Mouse (Mus musculus) limb, embryonic 14.5 days (tissue): Measurements from ENCODE around the gene Trpc1. TPM values are rescaled to one million over a fixed set of nuclear protein-coding genes. Genes with fewer than 3 reads are reported as not detected.

Source experiments
- ATAC-seq: fragments of 200-750 bp; cut with Nextera tagmentation; 2 replicates; pipeline ENCODE4 v1.8.0; 2017; ENCODE audit warnings: low read depth, moderate number of reproducible peaks, moderate TSS enrichment; ENCODE audit not compliant: low FRiP score
- DNase-seq: peaks from one replicate; pipeline ENCODE4 v3.0.0-alpha.2; 2015; ENCODE audit warnings: low spot score
- H3K27ac ChIP-seq: fragments of 300-500 bp; sonication (generic); replicated peaks from 2 replicates; pipeline ENCODE4 v1.5.1; 2014; ENCODE audit warnings: low read depth, mild to moderate bottlenecking, low read length, moderate library complexity, mixed read lengths
- H3K27me3 ChIP-seq: fragments of 300-500 bp; sonication (generic); 2 replicates; pipeline ENCODE4 v1.6.1; 2014; ENCODE audit warnings: low read length, mixed read lengths; ENCODE audit not compliant: control insufficient read depth, insufficient read depth
- H3K36me3 ChIP-seq: fragments of 300-500 bp; sonication (generic); 2 replicates; pipeline ENCODE4 v1.6.1; 2014; ENCODE audit warnings: mild to moderate bottlenecking, low read length, moderate library complexity, mixed read lengths; ENCODE audit not compliant: control insufficient read depth, insufficient read depth
- H3K4me1 ChIP-seq: fragments of 300-500 bp; sonication (generic); 2 replicates; pipeline ENCODE4 v1.6.1; 2014; ENCODE audit warnings: antibody characterized with exemption, low read length, mixed read lengths; ENCODE audit not compliant: control insufficient read depth, insufficient read depth
- H3K4me2 ChIP-seq: fragments of 300-500 bp; sonication (generic); replicated peaks from 2 replicates; pipeline ENCODE4 v1.6.1; 2014; ENCODE audit warnings: low read depth, mild to moderate bottlenecking, low read length, moderate library complexity; ENCODE audit not compliant: severe bottlenecking
- H3K4me3 ChIP-seq: fragments of 300-500 bp; sonication (generic); replicated peaks from 2 replicates; pipeline ENCODE4 v1.5.1; 2014; ENCODE audit warnings: low read length
- H3K9ac ChIP-seq: fragments of 300-500 bp; sonication (generic); 2 replicates; pipeline ENCODE4 v1.6.1; 2014; ENCODE audit warnings: mild to moderate bottlenecking, low read depth, low read length, moderate library complexity; ENCODE audit not compliant: severe bottlenecking
- H3K9me3 ChIP-seq: fragments of 300-500 bp; sonication (generic); 2 replicates; pipeline ENCODE4 v1.6.1; 2016; ENCODE audit warnings: low read length; ENCODE audit not compliant: control insufficient read depth
- POLR2A ChIP-seq: fragments of 200-500 bp; IDR thresholded peaks from 2 replicates; pipeline ENCODE4 v1.8.0; 2012; ENCODE audit warnings: inconsistent platforms, mild to moderate bottlenecking, moderate library complexity, borderline replicate concordance; ENCODE audit not compliant: insufficient read depth, insufficient read length; ENCODE audit errors: extremely low read depth
- WGBS: fragments of 180-500 bp; shearing (Covaris S2); extraction: QIAGEN DNeasy Blood & Tissue Kit; methylation state at CpG from one replicate; pipeline ENCODE4 v1.1.7; 2014; 5-methylcytosine and 5-hydroxymethylcytosine counted together
- polyA plus RNA-seq, 2 experiments: library from polyadenylated mRNA; depleted of rRNA in 1 of 2; stranded (reverse) in 1 of 2; unstranded in 1 of 2; fragments of >200 nt; fragmentation: Nextera tagmentation in 1 of 2; extraction: Ambion mirVana in 1 of 2; gene quantifications; 2 replicates each; pipeline versions ENCODE4 v1.2.1 to v1.2.3; 2012 to 2014

The Trpc1 gene
- polyA plus RNA-seq, 2 experiments, result 2.9 to 3.6 TPM

GRCm38 (mm10) chr9:95675064-95675699, 75.0 kb downstream of the Trpc1 start:
- no peaks in the 10 kb centered on the region for H3K27me3 ChIP-seq
- ATAC-seq (no peak), DNase-seq (peak; percentile 36)
- H3K4me2 ChIP-seq, result no peak overlapping the region
- no peaks in the 10 kb centered on the region for H3K36me3 ChIP-seq
- H3K9ac ChIP-seq, result no peak overlapping the region
- H3K4me3 ChIP-seq, result no peak overlapping the region
- no peaks in the 10 kb centered on the region for H3K4me1 ChIP-seq
- H3K27ac ChIP-seq, result no peak overlapping the region
- no peak for TF ChIP-seq POLR2A
- H3K9me3 ChIP-seq, result no peaks in the 10 kb centered on the region
- 82% methylated on average over 9 of the region's 9 CpGs for WGBS

GRCm38 (mm10) chr9:95672760-95673159, 77.4 kb downstream of the Trpc1 start:
- H3K9me3 ChIP-seq, result no peaks in the 10 kb centered on the region
- 83% methylated on average over 6 of the region's 6 CpGs for whole genome bisulfite sequencing
- no peak overlapping the region for H3K4me3 ChIP-seq
- no peaks in the 10 kb centered on the region for H3K27me3 ChIP-seq
- H3K36me3 ChIP-seq, result no peaks in the 10 kb centered on the region
- no peak overlapping the region for H3K27ac ChIP-seq
- no peak for TF ChIP-seq POLR2A
- ATAC-seq (no peak), DNase-seq (no peak)
- H3K4me1 ChIP-seq, result 0 out of 2 replicates have a peak, but pooled peaks cover 3% of the 10 kb centered on the region
- H3K4me2 ChIP-seq, result no peak overlapping the region
- no peak overlapping the region for H3K9ac ChIP-seq

- no peaks in the 10 kb centered on the region for H3K36me3 ChIP-seq
- ATAC-seq, result no peak
- no peaks in the 10 kb centered on the region for H3K27me3 ChIP-seq
- no peak for DNase-seq
- no peak overlapping the region for H3K27ac ChIP-seq
- no peak overlapping the region for H3K9ac ChIP-seq
- H3K4me3 ChIP-seq, result no peak overlapping the region
- H3K9me3 ChIP-seq, result no peaks in the 10 kb centered on the region
- H3K4me1 ChIP-seq, result 0 out of 2 replicates have a peak, but pooled peaks cover 3% of the 10 kb centered on the region
- H3K4me2 ChIP-seq, result no peak overlapping the region
- WGBS, result 95% methylated on average over 3 of the region's 3 CpGs
- TF ChIP-seq POLR2A, result no peak
Measured at GRCm38 (mm10) chr9:95672331-95672730, 77.8 kb downstream of the Trpc1 start.

GRCm38 (mm10) chr9:95668306-95668705, 81.9 kb downstream of the Trpc1 start:
- H3K9me3 ChIP-seq, result no peaks in the 10 kb centered on the region
- no peak for ATAC-seq
- H3K9ac ChIP-seq, result no peak overlapping the region
- DNase-seq, result no peak
- no peak overlapping the region for H3K27ac ChIP-seq
- WGBS, result 52% methylated on average over 5 of the region's 5 CpGs
- TF ChIP-seq POLR2A, result no peak
- H3K36me3 ChIP-seq, result no peaks in the 10 kb centered on the region
- H3K4me3 ChIP-seq, result no peak overlapping the region
- H3K4me2 ChIP-seq, result no peak overlapping the region
- no peaks in the 10 kb centered on the region for H3K27me3 ChIP-seq
- H3K4me1 ChIP-seq, result 0 out of 2 replicates have a peak, but pooled peaks cover 6% of the 10 kb centered on the region

GRCm38 (mm10) chr9:95667836-95668235, 82.3 kb downstream of the Trpc1 start:
- Histone ChIP-seq H3K4me1 (0 out of 2 replicates have a peak, but pooled peaks cover 6% of the 10 kb centered on the region), H3K36me3 (no peaks in the 10 kb centered on the region), H3K4me3 (no peak overlapping the region), H3K27me3 (no peaks in the 10 kb centered on the region), H3K9me3 (no peaks in the 10 kb centered on the region), H3K4me2 (no peak overlapping the region), H3K9ac (no peak overlapping the region), H3K27ac (no peak overlapping the region)
- WGBS, result 51% methylated on average over 9 of the region's 9 CpGs
- no peak for DNase-seq
- no peak for ATAC-seq
- no peak for TF ChIP-seq POLR2A
